13 mouse cellular contexts compared by ENCODE assay signal in the genomic region with DNA sequence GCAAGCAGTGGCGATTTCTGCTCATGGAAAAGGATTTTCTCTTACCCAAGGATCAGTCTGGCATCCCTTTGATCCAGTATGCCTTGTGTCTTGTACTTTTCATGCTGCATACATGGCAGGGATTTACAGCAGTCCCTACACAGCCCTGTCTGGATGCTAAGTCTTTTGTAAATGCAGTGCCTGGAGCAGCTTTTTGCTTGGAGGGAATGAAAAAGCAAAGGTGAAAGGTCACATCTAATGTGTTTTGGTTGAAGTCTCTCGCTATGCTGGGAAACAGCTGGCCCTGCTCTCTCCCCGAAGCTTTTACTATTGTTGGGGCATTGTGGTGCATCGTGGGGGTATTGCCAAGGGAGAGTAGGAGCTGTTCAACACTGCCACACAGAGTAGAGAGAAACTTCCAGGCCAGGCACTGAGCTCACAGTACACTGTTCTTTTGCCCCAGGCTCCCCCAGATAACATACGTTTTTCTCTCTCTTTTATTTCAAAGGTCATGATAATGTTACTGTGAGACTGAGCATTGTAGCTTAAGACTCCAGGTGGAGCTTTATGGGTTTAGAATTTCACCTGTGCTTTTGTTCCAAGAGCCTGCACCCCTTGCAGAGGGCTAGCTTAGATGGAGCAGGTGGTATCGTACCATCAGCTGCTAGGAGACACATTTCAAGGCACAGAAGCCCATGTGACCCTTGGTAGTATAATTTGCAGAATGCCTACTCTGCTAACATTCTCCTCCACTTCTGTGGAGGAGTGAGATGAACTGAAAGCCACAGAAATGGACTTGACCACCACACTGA.
DNase-seq lines count a peak whose midpoint lies in the region; ATAC-seq lines count a peak whose summit lies in the region.
"Had no signal": no experiment of that assay in that cellular context is flagged by ENCODE, and none has a peak within 500 bp of the region (broad histone marks: within the 10 kb centered on the region; RNA-seq: fewer than 3 reads in every experiment).

No protein-coding gene starts in this region.

- 54% methylated on average over 6 of the region's 6 CpGs for WGBS in lung, embryonic 16.5 days
- WGBS in limb, embryonic 12.5 days: 20% methylated on average over 6 of the region's 6 CpGs

- H3K9ac ChIP-seq in lung, embryonic 16.5 days (ENCODE audit: low read length): no peak overlapping the region
- no peak overlapping the region for H3K9ac ChIP-seq in limb, embryonic 12.5 days (replicated peaks)

- H3K27ac ChIP-seq in lung, embryonic 16.5 days (ENCODE audit: low read length): no peak overlapping the region
- peak overlapping the region; percentile 45; the same call in 1 of the 2 replicates for H3K27ac ChIP-seq in limb, embryonic 12.5 days
- H3K27ac ChIP-seq: stomach, postnatal 0 days had no signal

- H3K27me3 ChIP-seq in lung, embryonic 16.5 days (ENCODE audit: control insufficient read depth, insufficient read depth, low read depth, low read length): no peaks in the 10 kb centered on the region
- no peaks in the 10 kb centered on the region for H3K27me3 ChIP-seq in limb, embryonic 12.5 days
- H3K27me3 ChIP-seq: CH12.LX had no signal

- H3K4me1 ChIP-seq in lung, embryonic 16.5 days (replicated peaks; ENCODE audit: control insufficient read depth, insufficient read depth, low read length): peaks cover 15% of the 10 kb centered on the region
- peaks cover 40% of the 10 kb centered on the region for H3K4me1 ChIP-seq in limb, embryonic 12.5 days (replicated peaks)

- ATAC-seq in lung, embryonic 16.5 days (ENCODE audit: low read depth): peak; percentile 59
- peak; percentile 44; the same call in 1 of the 2 replicates for ATAC-seq in limb, embryonic 12.5 days (ENCODE audit: insufficient number of reproducible peaks, insufficient read depth, low FRiP score, low TSS enrichment, low read depth)

- H3K4me3 ChIP-seq in lung, embryonic 16.5 days (ENCODE audit: low read length): no peak overlapping the region
- H3K4me3 ChIP-seq in limb, embryonic 12.5 days (replicated peaks): no peak overlapping the region
- H3K4me3 ChIP-seq: myocyte had no signal

- no peaks in the 10 kb centered on the region for H3K9me3 ChIP-seq in lung, embryonic 16.5 days (ENCODE audit: control insufficient read depth, low read length)
- H3K9me3 ChIP-seq in limb, embryonic 12.5 days: no peaks in the 10 kb centered on the region

- no peak overlapping the region for H3K4me2 ChIP-seq in lung, embryonic 16.5 days (ENCODE audit: low read depth, low read length)
- no peak overlapping the region for H3K4me2 ChIP-seq in limb, embryonic 12.5 days

- H3K36me3 ChIP-seq in lung, embryonic 16.5 days (ENCODE audit: control insufficient read depth, insufficient read depth, low read length): no peaks in the 10 kb centered on the region
- no peaks in the 10 kb centered on the region for H3K36me3 ChIP-seq in limb, embryonic 12.5 days

- DNase-seq in lung, postnatal 14 days: no peak
- peak; percentile 64 for DNase-seq in forelimb bud, embryonic 11.5 days (ENCODE audit: low read depth, low spot score)
- peak; percentile 54 for DNase-seq in yolk sac, embryonic 10.5 days (ENCODE audit: low spot score)
- no peak for DNase-seq in spleen, postnatal 14 days (ENCODE audit: low spot score in 2 of 2)
- no peak for DNase-seq in cerebellum, adult 11-12 months
- DNase-seq: heart, postnatal 36 days; liver; right cerebral cortex, postnatal 14 days had no signal

Comparison
In these comparisons a context has a peak if more than half of its experiments do, and no peak if none do; other contexts are left out.
1. DNase-seq: peak in forelimb bud, embryonic 11.5 days (single experiment) and yolk sac, embryonic 10.5 days (single experiment); none in lung, postnatal 14 days (single experiment), spleen, postnatal 14 days (0 of 2) and cerebellum, adult 11-12 months (single experiment).